ENCODE assay signal across 8 mouse cellular contexts in genomic region chr3:83128449-83128922, GRCm38 (mm10). TPM values are rescaled to one million over a fixed set of nuclear protein-coding genes. Genes with fewer than 3 reads are reported as not detected.
A peak's percentile ranks its signal among the peaks of the same experiment; 100 is the strongest.
DNase-seq lines count a peak whose midpoint lies in the region; ATAC-seq and TF ChIP-seq lines count a peak whose summit lies in the region.

No protein-coding gene starts in this region.

- peak; percentile 29 to 38 for DNase-seq in cerebellum, postnatal 10 days
- no peak for DNase-seq in cerebellum, adult 8-10 months
- no peak for DNase-seq in testis, postnatal 10 days (ENCODE audit: low spot score)
- no peak for DNase-seq in urinary bladder, postnatal 4 days (ENCODE audit: low spot score in 2 of 2)
- no peak for DNase-seq in left cerebral cortex, postnatal 25 days (ENCODE audit: low spot score in 2 of 2)

- under 1% methylated on average over 43 of the region's 43 CpGs for WGBS in hindbrain, embryonic 16.5 days

- H3K36me3 ChIP-seq in testis, adult 2 months (ENCODE audit: control insufficient read depth, insufficient read depth, low read length) = no peaks in the 10 kb centered on the region
- H3K36me3 ChIP-seq in hindbrain, embryonic 16.5 days (ENCODE audit: control insufficient read depth, insufficient read depth, low read length) = no peaks in the 10 kb centered on the region

- intact Hi-C loops in left cerebral cortex, postnatal 25 days (cut with DNase I) = no loop called here

- TF ChIP-seq POLR2A in testis, adult 2 months (IDR thresholded peaks at IDR 0.05; ENCODE audit: control insufficient read depth, low read depth, low read length) = no peak

- peak overlapping the region; percentile 2 for H3K4me3 ChIP-seq in testis, adult 2 months (ENCODE audit: control insufficient read depth, low read depth, low read length)
- peak overlapping the region; percentile 63 for H3K4me3 ChIP-seq in hindbrain, embryonic 16.5 days (ENCODE audit: low read length)

- H3K4me1 ChIP-seq in testis, adult 2 months (ENCODE audit: control insufficient read depth, insufficient read depth, low read length) = peaks cover 10% of the 10 kb centered on the region
- peaks cover 21% of the 10 kb centered on the region for H3K4me1 ChIP-seq in hindbrain, embryonic 16.5 days (ENCODE audit: control insufficient read depth, insufficient read depth, low read depth, low read length)

- peak overlapping the region; percentile 67 for H3K9ac ChIP-seq in hindbrain, embryonic 16.5 days (ENCODE audit: low read depth, low read length)

- no peak overlapping the region for H3K27ac ChIP-seq in testis, adult 2 months (ENCODE audit: control insufficient read depth, insufficient read depth, low read depth, low read length)
- H3K27ac ChIP-seq in hindbrain, embryonic 16.5 days (ENCODE audit: low read depth, low read length) = no peak overlapping the region

- peak; percentile 43 for ATAC-seq in hindbrain, embryonic 16.5 days
- ATAC-seq in megakaryocyte progenitor cell, adult 5-6 weeks (replicated peaks; ENCODE audit: poor library complexity) = peak; percentile 11; the same call in 1 of the 2 replicates

- no peaks in the 10 kb centered on the region for H3K9me3 ChIP-seq in hindbrain, embryonic 16.5 days (ENCODE audit: control insufficient read depth, low read length)

- TF ChIP-seq CTCF in testis, adult 2 months (IDR thresholded peaks at IDR 0.05; ENCODE audit: control insufficient read depth, insufficient read depth, insufficient replicate concordance, low read depth, low read length) = no peak

- peak overlapping the region; percentile 99 for H3K4me2 ChIP-seq in hindbrain, embryonic 16.5 days (ENCODE audit: low read length)

- H3K27me3 ChIP-seq in testis, adult 2 months (ENCODE audit: control insufficient read depth, insufficient read depth, low read length) = no peaks in the 10 kb centered on the region
- peaks cover 14% of the 10 kb centered on the region for H3K27me3 ChIP-seq in hindbrain, embryonic 16.5 days (replicated peaks; ENCODE audit: control insufficient read depth, insufficient read depth, low read length)

RNA-seq across cellular contexts. Expression of gene Dchs2, which starts 0.7 kb away (rescaled TPM):
- polyA plus RNA-seq in testis, adult 2 months (2012; rRNA removed) = 0.01 and 0.02 TPM in 2 replicates
- 0.89 and 0.92 TPM in 2 replicates for polyA plus RNA-seq in hindbrain, embryonic 16.5 days (2015; fragmentation: Nextera tagmentation; extraction: Ambion mirVana)
- not detected in 2 replicates for total RNA-seq in megakaryocyte progenitor cell, adult 5-6 weeks (2015)
- not detected in 2 replicates for total RNA-seq in megakaryocyte progenitor cell, adult 5-6 weeks (2017)
- 1 to 10 TPM; 2.2 to 4.7 TPM for total RNA-seq in left cerebral cortex, postnatal 25 days (2021)

Comparison
In these comparisons a context has a peak if more than half of its experiments do, and no peak if none do; other contexts are left out.
1. DNase-seq: peak in cerebellum, postnatal 10 days (2 of 2); none in cerebellum, adult 8-10 months (single experiment), testis, postnatal 10 days (single experiment), urinary bladder, postnatal 4 days (0 of 2) and left cerebral cortex, postnatal 25 days (0 of 2).